Mouse (Mus musculus) bone marrow, adult 2 months (tissue): Measurements from ENCODE around the gene Pdzd8. TPM values are rescaled to one million over a fixed set of nuclear protein-coding genes. Genes with fewer than 3 reads are reported as not detected.

Experiments
- H3K27ac ChIP-seq: fragments of 200-500 bp; 2 replicates; pipeline ENCODE4 v1.5.1; 2012; ENCODE audit warnings: low read depth, mild to moderate bottlenecking, control low read depth, inconsistent platforms, low read length; ENCODE audit not compliant: control insufficient read depth, poor library complexity, insufficient read depth
- H3K4me1 ChIP-seq: fragments of 200-500 bp; 2 replicates; pipeline ENCODE4 v1.6.1; 2011; ENCODE audit warnings: low read length; ENCODE audit not compliant: control insufficient read depth, insufficient read depth
- H3K4me3 ChIP-seq: fragments of 200-500 bp; replicated peaks from 2 replicates; pipeline ENCODE3; 2011; ENCODE audit warnings: mild to moderate bottlenecking, low read depth, low read length, control low read depth; ENCODE audit not compliant: control insufficient read depth
- CTCF ChIP-seq: fragments of 200-500 bp; IDR thresholded peaks from 2 replicates; pipeline ENCODE4 v1.5.1; 2011; ENCODE audit warnings: low read length, control low read depth; ENCODE audit not compliant: control insufficient read depth, insufficient read depth
- POLR2A ChIP-seq: fragments of 200-500 bp; IDR thresholded peaks from 2 replicates; pipeline ENCODE4 v1.6.1; 2011; ENCODE audit warnings: low read depth, mild to moderate bottlenecking, control low read depth, low read length, borderline replicate concordance; ENCODE audit not compliant: control insufficient read depth
- WGBS: fragments of 180-500 bp; shearing (Covaris S2); methylation state at CpG from one replicate; pipeline ENCODE4 v1.1.7; 2018; 5-methylcytosine and 5-hydroxymethylcytosine counted together
- polyA plus RNA-seq: library from polyadenylated mRNA; stranded (reverse); fragments of >200 nt; gene quantifications from 2 replicates; pipeline ENCODE4 v1.2.4, GENCODE M21; 2011; ENCODE audit warnings: low replicate concordance; ENCODE audit not compliant: missing spikeins, insufficient read depth, insufficient read length

Pdzd8 gene
- polyA plus RNA-seq, 1 experiment = 13.6 TPM

DNA sequence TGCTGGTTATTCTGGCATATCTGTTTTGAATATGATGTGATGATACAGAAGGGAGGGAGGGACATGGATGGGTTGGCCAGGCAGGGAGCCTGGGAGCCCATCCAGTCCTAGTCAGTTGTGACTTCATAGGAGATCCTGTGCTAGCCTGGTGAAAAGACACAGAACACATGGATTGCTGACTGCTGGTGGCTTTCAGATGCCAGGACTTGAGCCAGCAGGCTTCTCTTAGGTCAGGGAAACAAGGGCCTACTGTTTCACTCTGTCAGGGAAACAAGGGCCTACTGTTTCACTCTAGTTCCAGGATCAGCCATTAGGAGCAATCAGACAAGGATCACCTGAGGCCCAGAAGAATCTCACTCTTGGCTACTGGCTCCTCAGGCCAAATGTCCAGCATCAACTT is 64.7 kb downstream of the Pdzd8 start:
- Histone ChIP-seq H3K4me3 (no peak overlapping the region), H3K27ac (no peak overlapping the region), H3K4me1 (no peaks in the 10 kb centered on the region)
- no peak for TF ChIP-seq CTCF
- no peak for TF ChIP-seq POLR2A

DNA sequence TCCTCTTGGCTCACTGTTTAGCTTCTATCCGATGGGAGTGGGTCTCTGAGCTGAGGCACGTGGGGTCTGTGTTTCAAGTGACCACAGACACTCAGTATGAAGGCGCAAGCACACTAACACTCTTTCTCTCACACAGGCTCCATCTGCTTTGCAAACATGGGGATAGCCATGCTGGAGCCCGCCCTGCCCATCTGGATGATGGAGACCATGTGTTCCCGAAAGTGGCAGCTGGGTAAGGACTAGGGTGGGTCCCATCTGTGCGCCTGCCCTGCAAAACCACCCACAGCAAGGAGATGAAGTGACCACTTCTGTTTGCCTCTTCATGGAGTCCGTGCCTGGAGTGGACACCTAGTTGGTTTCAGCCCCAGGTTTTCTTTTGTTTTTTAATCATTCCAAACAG is 69.2 kb downstream of the Pdzd8 start:
- Histone ChIP-seq H3K4me1 (no peaks in the 10 kb centered on the region), H3K27ac (no peak overlapping the region), H3K4me3 (no peak overlapping the region)
- no peak for TF ChIP-seq POLR2A
- no peak for TF ChIP-seq CTCF
- WGBS = 87% methylated on average over 7 of the region's 7 CpGs

DNA sequence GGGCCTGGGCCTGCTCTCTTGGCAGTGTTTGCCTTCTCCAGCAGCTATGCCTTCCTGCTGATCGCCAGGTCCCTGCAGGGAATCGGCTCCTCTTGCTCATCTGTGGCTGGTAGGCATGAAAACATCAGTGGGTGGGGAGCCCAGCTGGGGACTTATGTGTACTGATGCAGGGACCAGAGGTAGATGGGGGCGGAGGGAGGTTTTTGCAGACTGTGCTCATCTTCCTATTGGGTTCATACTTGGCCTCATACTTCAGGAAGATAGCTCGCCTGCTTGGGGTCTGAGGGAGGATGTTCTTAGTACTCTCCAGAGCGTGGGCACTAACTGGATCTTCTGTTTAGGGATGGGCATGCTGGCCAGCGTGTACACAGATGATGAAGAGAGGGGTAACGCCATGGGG is 72.4 kb downstream of the Pdzd8 start:
- Histone ChIP-seq H3K4me3 (no peak overlapping the region), H3K27ac (no peak overlapping the region), H3K4me1 (no peaks in the 10 kb centered on the region)
- 82% methylated on average over 7 of the region's 7 CpGs for WGBS
- TF ChIP-seq POLR2A (no peak), CTCF (no peak)

DNA sequence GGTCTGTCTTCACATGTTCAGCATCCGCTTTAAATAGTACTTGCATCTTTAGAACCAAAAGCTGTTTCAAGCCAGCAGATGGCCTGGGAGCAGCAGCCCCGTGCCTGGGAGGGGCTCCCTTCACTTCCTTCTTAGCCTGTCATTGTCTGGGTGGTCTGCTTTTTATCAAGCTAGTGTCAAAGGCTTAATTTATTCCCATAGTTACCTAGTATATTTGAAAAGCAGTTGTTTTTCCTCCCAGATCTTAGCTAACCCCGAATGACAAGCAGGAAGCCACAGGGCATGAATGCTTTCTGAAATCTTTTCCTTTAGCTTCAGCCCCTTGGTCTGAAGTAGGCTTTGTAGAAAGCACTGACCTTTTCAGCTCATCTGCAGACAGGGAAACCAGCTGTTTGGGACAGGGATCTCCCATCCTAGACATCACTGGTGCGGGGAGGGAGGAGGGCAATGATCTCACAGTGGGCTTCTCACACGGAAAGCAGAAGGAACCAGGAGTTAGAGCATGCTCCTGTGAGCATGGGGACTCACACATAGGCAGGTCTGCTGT is 78.1 kb downstream of the Pdzd8 start:
- no peak overlapping the region for H3K4me3 ChIP-seq
- no peak overlapping the region for H3K27ac ChIP-seq
- TF ChIP-seq POLR2A (no peak), CTCF (no peak)
- peaks cover 2% of the 10 kb centered on the region; the same call in 1 of the 2 replicates for H3K4me1 ChIP-seq
- 20% methylated on average over 5 of the region's 5 CpGs for WGBS

DNA sequence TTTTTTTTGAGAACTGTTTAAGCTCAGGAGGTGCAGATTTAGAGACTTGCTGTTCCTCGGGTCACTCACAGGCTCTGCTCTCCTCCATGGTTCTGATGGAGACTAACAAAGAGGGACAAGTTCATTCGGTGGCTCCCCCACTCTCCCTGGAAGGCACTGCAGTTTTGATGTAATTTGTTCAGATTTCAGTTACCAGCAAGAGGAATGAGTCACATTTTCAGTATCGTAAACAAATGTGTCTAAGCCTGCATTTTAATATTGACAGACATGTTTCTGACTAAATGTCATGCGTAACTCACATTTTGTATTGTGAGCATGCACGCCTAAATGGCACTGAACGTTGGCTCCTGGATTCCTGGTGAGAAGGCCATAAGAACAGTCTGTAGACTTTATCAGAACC is 79.7 kb downstream of the Pdzd8 start:
- Histone ChIP-seq H3K4me3 (no peak overlapping the region), H3K4me1 (peaks cover 5% of the 10 kb centered on the region; the same call in 1 of the 2 replicates), H3K27ac (no peak overlapping the region)
- WGBS = 67% methylated on average over 6 of the region's 6 CpGs
- TF ChIP-seq POLR2A (no peak), CTCF (no peak)

DNA sequence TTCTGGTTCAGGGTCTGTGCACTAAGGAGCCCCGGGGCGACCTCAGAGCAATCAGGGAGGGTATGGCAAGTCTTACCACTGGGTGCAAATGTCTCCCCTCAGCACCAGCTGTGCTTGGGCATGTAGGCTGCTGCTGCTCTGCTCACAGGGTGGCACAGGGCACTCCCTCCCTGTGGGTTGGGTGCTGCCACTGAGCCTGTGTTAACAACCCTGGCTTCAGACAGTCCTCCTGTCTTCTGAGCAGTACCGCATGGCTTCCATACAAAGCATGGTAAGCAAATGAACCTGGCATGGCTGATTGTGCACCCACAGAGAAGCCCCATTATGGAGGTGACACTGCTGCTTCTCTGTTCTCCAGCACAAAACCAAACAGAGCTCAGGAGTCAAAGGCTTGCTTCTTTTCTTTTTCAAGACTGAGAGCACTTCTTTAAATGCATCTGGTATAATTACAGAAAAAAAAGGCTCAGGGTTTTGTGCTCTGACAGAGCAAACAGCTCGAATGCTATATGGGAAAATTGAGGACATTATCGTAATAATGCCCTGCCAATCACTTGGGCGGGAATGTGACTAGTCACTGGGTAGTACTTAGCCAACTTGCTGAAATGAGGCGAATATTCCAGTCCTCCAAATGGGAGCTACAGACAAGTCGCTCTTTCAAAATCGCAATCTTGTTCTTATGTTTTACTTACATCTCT is 80.6 kb downstream of the Pdzd8 start:
- no peak overlapping the region for H3K27ac ChIP-seq
- H3K4me1 ChIP-seq = peaks cover 5% of the 10 kb centered on the region; the same call in 1 of the 2 replicates
- 74% methylated on average over 9 of the region's 9 CpGs for WGBS
- TF ChIP-seq POLR2A (no peak), CTCF (no peak)
- no peak overlapping the region for H3K4me3 ChIP-seq

DNA sequence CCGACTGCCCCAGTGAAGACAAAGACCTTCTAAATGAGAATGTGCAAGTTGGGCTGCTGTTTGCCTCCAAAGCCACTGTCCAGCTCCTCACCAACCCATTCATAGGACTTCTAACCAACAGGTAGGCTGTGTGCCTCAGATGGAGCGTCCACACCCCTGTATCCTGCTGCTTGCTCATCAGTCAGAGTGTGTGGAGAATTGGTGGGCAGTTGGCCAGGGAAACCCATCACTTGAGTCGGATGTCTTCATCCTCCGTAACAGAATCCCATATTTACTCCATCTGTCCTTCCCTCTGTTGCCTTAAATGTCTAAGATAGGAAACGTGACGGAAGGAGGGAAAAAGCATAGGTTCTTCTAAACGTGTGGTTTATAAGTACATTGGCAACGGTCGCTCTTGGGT is 82.4 kb downstream of the Pdzd8 start:
- Histone ChIP-seq H3K4me1 (peaks cover 5% of the 10 kb centered on the region; the same call in 1 of the 2 replicates), H3K4me3 (no peak overlapping the region), H3K27ac (no peak overlapping the region)
- WGBS = 77% methylated on average over 9 of the region's 9 CpGs
- TF ChIP-seq CTCF (no peak), POLR2A (no peak)

DNA sequence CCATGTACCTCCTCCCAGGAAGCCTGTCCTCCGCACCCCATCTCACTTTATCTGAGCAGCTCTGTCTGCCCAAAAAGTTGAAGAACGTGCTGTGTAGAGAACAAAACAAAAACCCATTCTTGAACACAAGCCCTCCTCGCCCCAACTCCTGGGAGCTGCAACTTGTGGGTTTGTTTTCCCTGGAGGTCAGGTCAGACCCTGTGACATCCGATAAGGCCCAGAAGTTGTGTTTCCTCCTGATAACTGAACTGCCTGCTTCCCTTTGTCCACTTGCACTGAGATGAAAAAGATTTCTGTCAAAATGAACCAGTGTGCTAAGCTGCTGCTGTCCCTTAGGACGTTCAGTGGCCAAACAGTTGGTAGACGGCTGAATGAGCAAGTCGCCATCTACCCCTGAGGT is 84.0 kb downstream of the Pdzd8 start:
- Histone ChIP-seq H3K27ac (no peak overlapping the region), H3K4me1 (peaks cover 3% of the 10 kb centered on the region; the same call in 1 of the 2 replicates), H3K4me3 (no peak overlapping the region)
- 19% methylated on average over 7 of the region's 7 CpGs for WGBS
- TF ChIP-seq POLR2A (no peak), CTCF (no peak)
